In genomic region chr6:134243546-134243945, GRCm38 (mm10) we compare ENCODE assay signal across 11 mouse cellular contexts.
DNase-seq lines count a peak whose midpoint lies in the region; ATAC-seq and TF ChIP-seq lines count a peak whose summit lies in the region.
"Had no signal": no experiment of that assay in that cellular context is flagged by ENCODE, and none has a peak within 500 bp of the region (broad histone marks: within the 10 kb centered on the region; RNA-seq: fewer than 3 reads in every experiment).

No protein-coding gene starts in this region.

- 66% methylated on average over 4 of the region's 4 CpGs for WGBS in heart, postnatal 0 days
- 68% methylated on average over 4 of the region's 4 CpGs for WGBS in lung, embryonic 15.5 days
- 91% methylated on average over 4 of the region's 4 CpGs for WGBS in hindbrain, embryonic 11.5 days

- H3K9me3 ChIP-seq in heart, postnatal 0 days (replicated peaks; ENCODE audit: control insufficient read depth, low read length), result no peaks in the 10 kb centered on the region
- no peaks in the 10 kb centered on the region for H3K9me3 ChIP-seq in lung, embryonic 15.5 days
- no peaks in the 10 kb centered on the region for H3K9me3 ChIP-seq in hindbrain, embryonic 11.5 days (ENCODE audit: control insufficient read depth, low read length)

- no peak overlapping the region for H3K4me3 ChIP-seq in heart, postnatal 0 days (ENCODE audit: low read depth, low read length)
- H3K4me3 ChIP-seq in lung, embryonic 15.5 days, result no peak overlapping the region
- H3K4me3 ChIP-seq in hindbrain, embryonic 11.5 days (ENCODE audit: low read depth, low read length), result no peak overlapping the region

- DNase-seq in 416B (ENCODE audit: low read depth) (peak; percentile 45), MEL-GATA-1-ER (ENCODE audit: extremely low read depth, low read depth) (peak; percentile 12), adipocyte (ENCODE audit: low spot score) (no peak)
- no peak for DNase-seq in heart, postnatal 0 days (ENCODE audit: low spot score)
- DNase-seq in retina, embryonic 14.5 days (ENCODE audit: low spot score), result no peak
- no peak for DNase-seq in hindbrain, embryonic 11.5 days (ENCODE audit: low spot score)
- no peak for DNase-seq in frontal cortex, postnatal 25 days (ENCODE audit: low spot score in 2 of 2)
- DNase-seq: cerebellum, adult 18-20 months had no signal

- TF ChIP-seq CTCF in heart, postnatal 0 days (IDR thresholded peaks at IDR 0.05; ENCODE audit: low read depth), result no peak

- peak overlapping the region; percentile 8; the same call in 1 of the 2 replicates for H3K4me2 ChIP-seq in heart, postnatal 0 days (ENCODE audit: low read depth, low read length)
- H3K4me2 ChIP-seq in lung, embryonic 15.5 days, result 0 out of 2 replicates have a peak overlapping the region, but pooled peaks have one; percentile 18
- H3K4me2 ChIP-seq in hindbrain, embryonic 11.5 days (replicated peaks; ENCODE audit: low read depth, low read length), result no peak overlapping the region

- H3K36me3 ChIP-seq in heart, postnatal 0 days (replicated peaks; ENCODE audit: control insufficient read depth, insufficient read depth, low read length), result peaks cover 12% of the 10 kb centered on the region
- H3K36me3 ChIP-seq in lung, embryonic 15.5 days, result peaks cover 18% of the 10 kb centered on the region
- 0 out of 2 replicates have a peak, but pooled peaks cover 3% of the 10 kb centered on the region for H3K36me3 ChIP-seq in hindbrain, embryonic 11.5 days (ENCODE audit: control insufficient read depth, insufficient read depth, low read length)

- H3K27me3 ChIP-seq in heart, postnatal 0 days (ENCODE audit: control insufficient read depth, insufficient read depth, low read length), result no peaks in the 10 kb centered on the region
- no peaks in the 10 kb centered on the region for H3K27me3 ChIP-seq in lung, embryonic 15.5 days
- H3K27me3 ChIP-seq in hindbrain, embryonic 11.5 days (ENCODE audit: control insufficient read depth, insufficient read depth, low read length), result no peaks in the 10 kb centered on the region

- no peak overlapping the region for H3K9ac ChIP-seq in heart, postnatal 0 days (replicated peaks; ENCODE audit: low read depth, low read length)
- H3K9ac ChIP-seq in lung, embryonic 15.5 days, result no peak overlapping the region
- H3K9ac ChIP-seq in hindbrain, embryonic 11.5 days (ENCODE audit: low read depth, low read length), result no peak overlapping the region

- no peak for ATAC-seq in heart, postnatal 0 days (ENCODE audit: insufficient read depth, low read depth)
- no peak; the same call in 1 of the 2 replicates for ATAC-seq in lung, embryonic 15.5 days (ENCODE audit: borderline replicate concordance, extremely low read depth, low FRiP score, low TSS enrichment)
- ATAC-seq in hindbrain, embryonic 11.5 days (ENCODE audit: low FRiP score), result no peak
- ATAC-seq: forebrain, embryonic 14.5 days; hindbrain, embryonic 16.5 days had no signal

- peak overlapping the region; percentile 16 for H3K27ac ChIP-seq in heart, postnatal 0 days (ENCODE audit: low read depth)
- H3K27ac ChIP-seq in lung, embryonic 15.5 days, result peak overlapping the region; percentile 68
- H3K27ac ChIP-seq in hindbrain, embryonic 11.5 days (ENCODE audit: low read depth, low read length), result no peak overlapping the region

- TF ChIP-seq EP300 in heart, postnatal 0 days (IDR thresholded peaks at IDR 0.05; ENCODE audit: low read depth), result no peak

- peaks cover 13% of the 10 kb centered on the region for H3K4me1 ChIP-seq in heart, postnatal 0 days (ENCODE audit: control insufficient read depth, insufficient read depth)
- peaks cover 16% of the 10 kb centered on the region; the same call in 1 of the 2 replicates for H3K4me1 ChIP-seq in lung, embryonic 15.5 days
- no peaks in the 10 kb centered on the region for H3K4me1 ChIP-seq in hindbrain, embryonic 11.5 days (replicated peaks; ENCODE audit: control insufficient read depth, insufficient read depth, low read length)

Comparison
In these comparisons a context has a peak if more than half of its experiments do, and no peak if none do; other contexts are left out.
1. DNase-seq: peak in 416B (single experiment) and MEL-GATA-1-ER (single experiment); none in heart, postnatal 0 days (single experiment), retina, embryonic 14.5 days (single experiment), adipocyte (single experiment), hindbrain, embryonic 11.5 days (single experiment) and frontal cortex, postnatal 25 days (0 of 2).